Comparison of ENCODE assay signal across 13 mouse cellular contexts in genomic region chr4:103011823-103012222, GRCm38 (mm10). TPM values are rescaled to one million over a fixed set of nuclear protein-coding genes. Genes with fewer than 3 reads are reported as not detected.
DNase-seq lines count a peak whose midpoint lies in the region; ATAC-seq lines count a peak whose summit lies in the region.
"Had no signal": no experiment of that assay in that cellular context is flagged by ENCODE, and none has a peak within 500 bp of the region (broad histone marks: within the 10 kb centered on the region; RNA-seq: fewer than 3 reads in every experiment).

No protein-coding gene starts in this region.

- H3K4me3 ChIP-seq in forebrain, embryonic 16.5 days (replicated peaks; ENCODE audit: low read length): no peak overlapping the region

- no peaks in the 10 kb centered on the region for H3K9me3 ChIP-seq in forebrain, embryonic 16.5 days (ENCODE audit: control insufficient read depth, low read length)

- no peaks in the 10 kb centered on the region for H3K36me3 ChIP-seq in forebrain, embryonic 16.5 days (ENCODE audit: control insufficient read depth, insufficient read depth)

- intact Hi-C loops in left cerebral cortex, postnatal 25 days (cut with DNase I): no loop called here

- H3K4me1 ChIP-seq in forebrain, embryonic 16.5 days (replicated peaks; ENCODE audit: control insufficient read depth, insufficient read depth, low read length): peaks cover 10% of the 10 kb centered on the region

- no peak overlapping the region; the same call in 1 of the 2 replicates for H3K9ac ChIP-seq in forebrain, embryonic 16.5 days (replicated peaks; ENCODE audit: low read depth, low read length)
- H3K9ac ChIP-seq: lung, embryonic 14.5 days had no signal

- H3K27me3 ChIP-seq in forebrain, embryonic 16.5 days (replicated peaks; ENCODE audit: control insufficient read depth, insufficient read depth, low read length): no peaks in the 10 kb centered on the region

- 31% methylated on average over 7 of the region's 7 CpGs for WGBS in forebrain, embryonic 16.5 days

- peak overlapping the region; percentile 44 for H3K27ac ChIP-seq in forebrain, embryonic 16.5 days (ENCODE audit: low read length)

- H3K4me2 ChIP-seq in forebrain, embryonic 16.5 days (ENCODE audit: low read length): peak overlapping the region; percentile 4; the same call in 1 of the 2 replicates
- H3K4me2 ChIP-seq: lung, embryonic 14.5 days had no signal

- peak; percentile 78 for ATAC-seq in forebrain, embryonic 16.5 days
- no peak for ATAC-seq in granulocyte monocyte progenitor cell, adult 5-6 weeks (replicated peaks; ENCODE audit: poor library complexity, severe bottlenecking)

- peak; percentile 27 to 40 for DNase-seq in left cerebral cortex, postnatal 25 days (ENCODE audit: low spot score in 2 of 2)
- no peak for DNase-seq in left cerebral cortex, adult 11 months (ENCODE audit: low spot score)
- DNase-seq in embryo, embryonic 10 days (ENCODE audit: low spot score): peak; percentile 65
- DNase-seq in thymus, adult 18-20 months: peak; percentile 44 to 63
- DNase-seq in spleen, postnatal 4 days (ENCODE audit: low spot score in 2 of 2): no peak
- no peak for DNase-seq in B cell, adult 2 months
- DNase-seq: kidney, postnatal 4 days; left cerebral cortex, postnatal 4 days; lung, embryonic 14.5 days had no signal

RNA-seq across cellular contexts. Expression of gene Insl5, which starts 14.8 kb away (rescaled TPM):
- 1 to 10 TPM; 1.3 to 1.4 TPM for total RNA-seq in left cerebral cortex, postnatal 25 days (2021)
- polyA plus RNA-seq in forebrain, embryonic 16.5 days (2015; fragmentation: Nextera tagmentation; extraction: Ambion mirVana): 0.37 and 0.41 TPM in 2 replicates
- not detected in 2 replicates for total RNA-seq in granulocyte monocyte progenitor cell, adult 5-6 weeks (2014; fragmentation: Nextera tagmentation)
- not detected in 2 replicates for total RNA-seq in granulocyte monocyte progenitor cell, adult 5-6 weeks (2017)
- total RNA-seq: gastrocnemius, adult 8-10 months; heart, postnatal 25 days; left cerebral cortex, postnatal 4 days had no signal
- polyA plus RNA-seq: lung, embryonic 14.5 days had no signal

RNA-seq across cellular contexts. Expression of gene Tctex1d1, which starts 33.4 kb away (rescaled TPM):
- total RNA-seq in left cerebral cortex, postnatal 25 days (2021): under 1 TPM; 0.18 to 0.41 TPM
- polyA plus RNA-seq in forebrain, embryonic 16.5 days (2015; fragmentation: Nextera tagmentation; extraction: Ambion mirVana): 0.53 and 1.1 TPM in 2 replicates
- total RNA-seq in granulocyte monocyte progenitor cell, adult 5-6 weeks (2014; fragmentation: Nextera tagmentation): 9.4 and 25.4 TPM in 2 replicates
- total RNA-seq in granulocyte monocyte progenitor cell, adult 5-6 weeks (2017): 22.0 and 28.2 TPM in 2 replicates
- total RNA-seq: gastrocnemius, adult 8-10 months; heart, postnatal 25 days had no signal

Comparison
In these comparisons a context has a peak if more than half of its experiments do, and no peak if none do; other contexts are left out.
1. DNase-seq: peak in left cerebral cortex, postnatal 25 days (2 of 2), embryo, embryonic 10 days (single experiment) and thymus, adult 18-20 months (2 of 2); none in left cerebral cortex, adult 11 months (single experiment), spleen, postnatal 4 days (0 of 2) and B cell, adult 2 months (0 of 2).
2. RNA of gene Tctex1d1, which starts 33.4 kb away (total RNA-seq): 9.4 to 28.2 TPM in granulocyte monocyte progenitor cell, adult 5-6 weeks; 0.18 to 0.41 TPM in left cerebral cortex, postnatal 25 days; every median in the first group is over 4 times any median in the second.